Mouse (Mus musculus): ENCODE measurements around the gene Jag1.

DNA sequence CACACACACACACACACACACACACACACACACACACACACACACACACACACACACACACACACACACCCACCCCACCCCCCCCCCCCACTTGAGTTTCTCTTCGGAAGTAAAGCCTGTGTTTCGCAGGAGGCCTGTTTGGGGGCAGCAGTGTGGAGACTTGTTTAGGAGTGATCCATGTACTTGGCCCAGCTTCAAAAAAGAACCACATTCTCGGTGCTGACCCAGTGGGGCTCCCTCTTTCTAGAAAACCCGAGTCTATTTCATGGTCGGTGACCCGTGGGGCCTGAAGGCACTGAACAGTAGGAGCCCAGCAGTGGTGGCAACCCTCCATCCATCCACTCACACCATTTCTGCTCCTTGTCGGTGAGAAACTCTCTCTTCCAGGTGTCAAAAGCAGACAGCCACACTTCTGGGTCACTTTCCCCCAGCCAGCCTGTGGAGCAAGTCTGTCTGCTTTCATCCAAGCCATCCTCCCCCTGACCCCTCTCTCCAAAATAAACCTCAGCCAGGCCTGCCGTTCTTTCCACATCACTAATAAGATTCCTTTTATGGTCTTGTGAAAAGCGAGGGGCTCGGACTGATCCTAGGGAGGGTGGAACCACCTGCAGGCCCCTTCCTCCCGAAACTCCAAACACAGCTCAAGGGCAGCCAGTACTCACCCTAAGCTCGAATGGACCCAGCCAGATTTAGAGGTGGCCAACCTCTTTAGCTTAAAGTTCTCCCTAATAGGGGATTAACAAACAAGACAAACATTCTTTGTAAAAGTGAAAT is 3.0 kb downstream of the Jag1 start:
- TF ChIP-seq EP300 (IDR thresholded peaks at IDR 0.05; ENCODE audit: low read depth) (no peak), CTCF (IDR thresholded peaks at IDR 0.05; ENCODE audit: low read depth) (no peak)

All from liver, postnatal 0 days (tissue).